Mouse (Mus musculus) left cerebral cortex, postnatal 36 days (tissue): ENCODE data around the gene Krt80. TPM values are rescaled to one million over a fixed set of nuclear protein-coding genes. Genes with fewer than 3 reads are reported as not detected.
A peak's percentile ranks its signal among the peaks of the same experiment; 100 is the strongest.

Source experiments
- DNase-seq, 2 experiments: peaks; one replicate each; pipeline ENCODE4 v3.0.0; 2021 to 2022; ENCODE audit warnings: low spot score in 2 of 2, mixed read lengths in 1 of 2
- intact Hi-C: fragments of 180-260 bp; cut with DNase I; formaldehyde crosslinking; loops from one replicate; pipeline ENCODE4 v1.15.1; 2025
- total RNA-seq, 2 experiments: library from RNA; stranded (reverse); gene quantifications; 2 replicates each; pipeline ENCODE4 v1.2.3; 2021

Gene Krt80
- total RNA-seq = 1 to 10 TPM; 3.4 to 6.1 TPM

GRCm38 (mm10) chr15:101370101-101370911 is at the start of gene Krt80:
Gene Krt80 (minus strand): TSS chr15:101370162.
- DNase-seq = no peak
- intact Hi-C loops = no loop called here

- DNase-seq = no peak
- intact Hi-C loops = no loop called here
These were observed 49.0 kb upstream of the Krt80 start for GRCm38 (mm10) chr15:101418950-101419349.

- intact Hi-C loops = no loop called here
These were observed 45.0 kb upstream of the Krt80 start for GRCm38 (mm10) chr15:101414807-101415565.

GRCm38 (mm10) chr15:101413916-101414635 is 44.1 kb upstream of the Krt80 start:
- intact Hi-C loops = no loop called here
- no peak for DNase-seq

More at GRCm38 (mm10) chr15:101414807-101415565, 45.0 kb upstream of the Krt80 start:
- no peak for DNase-seq

DNA sequence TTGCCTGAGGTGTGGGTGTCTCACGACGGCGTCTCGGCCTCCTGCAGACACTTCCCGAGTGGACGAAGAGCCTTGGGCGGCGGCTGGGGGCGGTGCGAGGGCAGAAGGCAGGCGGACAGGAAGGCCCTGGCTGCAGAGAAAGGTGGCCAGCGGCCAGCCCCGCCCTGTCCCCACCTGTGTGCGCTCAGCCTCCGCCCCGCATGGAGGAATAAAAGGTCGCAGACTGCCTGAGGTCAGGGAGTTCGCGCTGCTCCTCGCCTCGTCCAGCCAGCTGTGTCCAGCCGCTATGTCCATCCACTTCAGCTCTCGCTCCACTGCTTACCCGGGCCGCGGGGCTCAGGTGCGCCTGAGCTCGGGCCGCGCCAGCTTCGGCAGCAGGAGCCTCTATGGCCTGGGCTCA is 42.2 kb upstream of the Krt80 start:
- no peak for DNase-seq

DNA sequence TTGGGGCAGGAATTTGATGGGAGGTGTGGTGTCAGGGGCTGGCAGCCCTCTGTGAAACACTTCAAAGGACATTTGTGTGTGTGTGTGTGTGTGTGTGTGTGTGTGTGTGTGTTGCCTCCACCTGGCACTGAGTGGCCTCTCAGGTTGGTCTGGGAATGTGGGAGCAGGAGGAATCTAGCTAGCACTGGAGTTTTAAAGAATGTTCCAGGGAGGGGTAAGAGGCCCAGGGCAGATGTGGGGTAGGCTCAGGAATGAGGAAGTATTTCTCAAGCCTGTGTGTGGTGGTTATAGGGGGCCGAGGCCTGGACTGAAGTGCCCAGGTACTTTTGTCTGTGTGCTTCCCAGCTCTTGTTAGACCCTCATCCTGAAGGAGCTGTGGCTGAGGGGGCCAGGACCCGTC is 40.8 kb upstream of the Krt80 start, which contains the start of gene Krt7:
TSS of gene Krt7 (plus strand) at position 269 of the 400 bp plus-strand sequence.
- intact Hi-C loops = no loop called here
- DNase-seq = no peak

More for the DNA sequence above, 42.2 kb upstream of the Krt80 start:
- intact Hi-C loops = no loop called here

GRCm38 (mm10) chr15:101398269-101398668 is 28.3 kb upstream of the Krt80 start:
- intact Hi-C loops = no loop called here
- no peak for DNase-seq

DNA sequence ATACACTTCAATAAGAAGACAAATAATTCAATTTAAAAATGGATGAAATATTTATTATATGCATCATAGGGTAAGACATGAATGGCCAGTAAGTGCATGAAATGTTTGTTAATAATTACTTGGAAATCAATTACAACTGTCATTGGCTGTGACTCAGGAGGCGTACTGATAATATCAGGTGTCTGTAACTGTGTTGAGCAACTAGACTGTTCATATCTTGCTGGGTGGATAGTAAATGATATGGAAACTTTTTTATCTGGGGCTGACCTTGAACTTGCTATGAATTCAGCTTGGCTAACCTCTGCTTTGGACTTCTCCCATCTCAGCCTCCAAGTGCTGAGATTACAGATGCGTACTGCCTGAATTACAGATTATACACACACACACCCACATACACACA is 27.7 kb upstream of the Krt80 start:
- DNase-seq = no peak
- intact Hi-C loops = no loop called here

- intact Hi-C loops = no loop called here
- no peak for DNase-seq
These were observed 27.0 kb upstream of the Krt80 start for GRCm38 (mm10) chr15:101396921-101397320.

GRCm38 (mm10) chr15:101396466-101396865 is 26.5 kb upstream of the Krt80 start:
- DNase-seq = no peak
- intact Hi-C loops = no loop called here

GRCm38 (mm10) chr15:101394908-101395307 is 24.9 kb upstream of the Krt80 start:
- no peak for DNase-seq
- intact Hi-C loops = no loop called here

- DNase-seq = no peak
- intact Hi-C loops = no loop called here
These were observed 22.3 kb upstream of the Krt80 start for GRCm38 (mm10) chr15:101392251-101392650.

DNA sequence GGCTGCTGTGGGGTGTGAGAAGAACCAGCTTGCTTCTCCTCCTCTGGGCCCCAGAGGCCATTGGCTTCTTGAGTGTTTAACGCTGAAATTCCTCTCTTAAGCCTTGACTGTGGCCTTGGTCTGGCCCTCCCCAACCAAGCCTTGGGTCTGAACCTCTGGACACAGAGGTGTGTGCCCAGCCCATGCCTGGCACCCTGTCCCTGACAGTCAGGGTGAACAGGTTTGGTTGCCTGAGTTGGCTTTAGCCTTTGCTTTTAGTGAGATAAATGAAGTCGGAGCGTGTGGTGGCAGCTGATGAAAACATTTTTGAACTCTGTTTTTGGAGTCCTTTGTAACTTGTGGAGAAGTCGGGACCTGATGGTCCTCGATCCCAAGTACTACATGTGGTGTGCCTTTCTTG is 20.2 kb upstream of the Krt80 start:
- intact Hi-C loops = no loop called here
- no peak for DNase-seq

DNA sequence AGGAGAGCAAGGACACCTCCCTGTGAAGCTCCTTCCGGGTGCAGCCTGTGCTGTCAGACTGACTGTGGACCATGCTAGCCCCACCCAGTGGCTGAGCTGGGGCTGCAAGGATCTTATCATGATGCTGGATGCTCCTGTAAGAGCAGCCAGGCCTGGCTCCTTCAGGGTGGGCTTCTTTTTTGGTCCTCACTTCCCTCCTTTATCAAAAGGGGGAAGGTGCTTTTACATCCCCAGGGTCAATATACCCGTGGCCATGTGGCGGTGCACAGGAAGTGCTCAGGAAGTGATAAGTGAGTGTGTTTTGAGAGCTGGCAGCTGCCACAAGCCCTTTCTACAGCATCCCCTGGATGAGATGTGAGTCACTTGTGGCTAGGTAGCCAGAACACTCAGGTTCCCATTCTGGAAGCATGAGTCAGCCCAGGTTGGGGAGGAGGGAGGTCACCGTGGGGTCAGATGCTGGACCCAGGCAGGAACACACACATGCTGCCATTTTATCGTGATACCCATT is 18.1 kb upstream of the Krt80 start:
- intact Hi-C loops = no loop called here
- DNase-seq = peak in 1 of 2 experiments; percentile 54

GRCm38 (mm10) chr15:101387176-101387575 is 17.2 kb upstream of the Krt80 start:
- intact Hi-C loops = loop anchor here (2.0 kb wide), 1 partner anchor 46 kb away; no protein-coding TSS in a partner anchor
- DNase-seq = no peak

DNA sequence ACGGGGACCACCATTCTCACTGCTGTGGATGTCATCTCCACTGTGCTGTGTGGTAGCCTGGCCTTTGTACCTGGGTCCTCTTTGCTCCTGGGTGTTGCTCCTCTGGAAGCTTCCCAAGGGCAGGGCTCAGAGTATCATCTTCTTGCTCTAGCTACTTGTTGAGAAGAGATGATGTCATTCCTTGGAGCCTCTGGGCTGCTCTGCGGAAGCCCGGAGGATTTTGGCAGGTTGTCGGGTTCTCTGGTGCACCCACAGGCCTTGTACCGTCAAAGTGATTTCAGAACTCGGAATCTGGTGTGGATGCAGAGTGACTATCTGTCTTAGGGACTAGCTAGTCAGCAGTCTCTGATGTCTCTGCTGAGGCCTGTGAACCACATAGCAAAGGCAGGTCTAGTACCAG is 15.1 kb upstream of the Krt80 start:
- DNase-seq = no peak
- intact Hi-C loops = no loop called here

DNA sequence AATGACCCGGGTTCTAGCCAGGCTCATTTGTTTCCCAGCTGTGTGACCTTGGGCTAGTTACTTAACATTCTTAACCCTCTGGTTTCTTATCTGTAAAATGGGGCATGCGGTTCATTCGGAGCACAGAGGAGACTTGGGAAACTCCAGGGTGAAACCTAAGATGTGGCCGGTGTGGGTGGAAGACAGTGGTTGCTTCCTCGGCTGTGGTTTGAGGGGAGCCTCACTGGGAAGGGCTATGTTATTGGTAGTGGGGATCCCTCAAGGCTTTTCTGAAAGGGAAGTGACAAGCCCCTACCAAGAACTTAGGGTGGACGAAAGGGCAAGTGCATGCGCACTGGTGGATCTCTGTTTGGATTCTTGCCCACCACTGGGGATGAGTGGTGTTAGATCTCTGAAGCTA is 14.6 kb upstream of the Krt80 start:
- intact Hi-C loops = no loop called here
- DNase-seq = no peak

GRCm38 (mm10) chr15:101382811-101383210 is 12.8 kb upstream of the Krt80 start:
- no peak for DNase-seq
- intact Hi-C loops = no loop called here

DNA sequence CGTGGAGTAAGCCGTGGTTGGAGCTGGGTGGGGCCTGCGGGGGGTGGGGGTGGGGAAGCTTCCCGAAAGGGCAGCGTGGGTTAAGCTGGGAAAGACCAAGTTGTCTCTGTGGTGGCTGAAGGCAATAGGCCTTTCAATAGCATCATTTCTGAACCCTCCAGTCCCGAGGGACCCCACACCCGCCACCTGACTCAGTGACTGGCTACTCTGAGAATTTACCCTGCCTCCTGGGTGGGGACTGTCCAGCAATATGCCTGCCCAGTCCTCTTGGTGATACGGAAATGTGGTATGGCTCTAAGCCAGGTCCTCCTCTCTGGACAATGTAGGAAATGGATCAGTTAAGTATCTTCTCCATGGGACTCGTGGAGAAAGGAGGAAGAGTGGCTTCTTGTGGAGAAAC is 11.8 kb upstream of the Krt80 start:
- no peak for DNase-seq
- intact Hi-C loops = no loop called here

DNA sequence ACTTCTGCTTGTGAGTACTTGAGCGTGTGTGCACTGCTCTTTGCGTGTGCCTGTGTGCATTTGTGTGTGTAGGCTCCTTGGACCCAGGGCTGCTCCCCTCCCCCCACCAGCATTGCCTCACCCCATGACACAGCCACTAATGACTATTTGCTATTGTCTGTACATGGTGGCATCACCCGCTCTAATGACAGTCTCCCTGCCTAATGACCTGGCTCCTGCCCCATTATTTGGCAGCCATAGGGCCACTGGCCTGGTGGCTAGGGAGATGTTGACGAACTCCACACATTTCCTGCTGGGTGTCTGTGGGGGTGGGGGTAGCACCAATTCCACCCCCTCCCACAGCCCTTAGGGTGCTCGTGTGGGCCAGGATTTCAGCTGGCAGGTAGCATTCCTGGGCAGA is 8.7 kb upstream of the Krt80 start:
- intact Hi-C loops = no loop called here
- no peak for DNase-seq
